Mouse (Mus musculus) central nervous system, embryonic 18 days (tissue): ENCODE measurements around the gene Stx1a. TPM values are rescaled to one million over a fixed set of nuclear protein-coding genes. Genes with fewer than 3 reads are reported as not detected.

Experiments used
- polyA plus RNA-seq: library from polyadenylated mRNA; depleted of rRNA; stranded (reverse); fragments of >200 nt; gene quantifications from 2 replicates; pipeline ENCODE4 v1.2.3, GENCODE M21; 2012; rRNA removed

Stx1a gene
- polyA plus RNA-seq, result 231 and 254 TPM in 2 replicates

DNA sequence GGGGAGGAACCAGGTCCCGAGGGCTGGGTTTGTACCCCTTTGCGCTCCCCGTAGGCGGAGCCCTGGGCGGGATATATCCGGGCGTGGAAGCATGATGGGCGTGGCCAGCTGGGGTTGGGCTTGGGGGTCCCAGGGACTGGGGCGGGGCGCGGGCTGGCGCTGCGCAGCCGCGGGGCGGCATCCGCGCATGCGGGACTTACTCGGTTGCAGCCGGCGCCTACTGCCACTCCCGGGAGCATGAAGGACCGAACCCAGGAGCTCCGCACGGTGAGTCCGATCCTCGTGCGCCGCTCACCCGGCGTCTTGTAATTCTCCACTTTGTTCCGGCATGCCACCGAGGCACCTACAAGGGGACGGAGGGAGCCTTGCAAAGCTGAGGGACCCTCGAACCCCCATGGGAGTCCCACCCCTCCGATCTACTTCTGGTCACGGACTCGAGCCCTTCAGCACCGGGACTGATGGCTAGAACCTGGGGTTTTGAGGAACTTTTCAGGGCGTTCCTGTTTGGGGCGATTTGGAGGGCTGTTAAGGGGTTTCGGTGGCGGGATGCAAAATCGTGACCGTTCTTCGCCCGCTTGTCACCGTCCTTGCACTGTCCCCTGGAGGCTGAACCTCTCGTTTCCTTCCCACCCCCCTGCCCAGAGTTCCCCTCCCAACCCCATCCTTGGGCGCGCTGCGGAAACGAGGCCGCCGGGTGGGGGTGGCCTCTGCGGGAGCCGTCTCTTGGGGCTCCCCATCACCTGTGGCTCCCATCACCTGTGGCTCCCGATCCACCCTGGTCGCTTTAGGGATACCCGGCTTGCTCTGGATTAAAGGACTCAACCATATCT lies at the start of gene Stx1a:
Gene Stx1a, plus strand, starts transcription at position 139 of the 830 bp plus-strand sequence.

DNA sequence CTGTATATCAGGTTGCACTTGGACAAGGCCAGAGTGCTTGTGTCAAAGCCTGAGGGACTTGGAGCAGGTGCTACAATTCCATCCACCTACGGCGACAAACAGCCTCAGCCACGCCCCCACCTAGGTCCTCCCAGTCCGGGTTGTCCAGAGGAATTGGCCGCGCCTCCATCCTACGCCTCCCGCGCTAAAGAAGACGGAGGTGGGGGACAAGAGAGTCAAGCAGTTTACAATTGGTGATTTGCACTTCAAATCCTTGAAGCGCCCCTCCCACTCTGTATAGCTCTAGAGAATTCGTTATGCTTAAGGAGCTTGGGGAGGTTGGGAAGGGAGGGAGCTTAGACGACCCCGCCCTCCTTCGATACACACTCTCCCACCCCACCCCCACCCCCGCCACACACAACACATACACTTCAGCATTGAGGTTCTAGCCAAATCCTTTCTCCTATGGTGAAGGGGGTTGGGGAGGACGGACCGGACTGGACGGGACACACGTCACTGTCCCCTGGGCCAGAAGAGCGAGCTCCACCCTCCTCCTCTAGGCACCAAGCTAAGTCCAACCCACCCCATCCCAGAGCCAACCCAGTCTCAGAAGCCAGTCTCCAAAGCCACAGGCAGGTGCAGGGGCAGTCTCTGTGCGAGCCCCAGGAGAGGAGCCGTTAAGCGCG lies 37.5 kb upstream of the Stx1a start, which contains the start of gene Cldn3:
Gene Cldn3, plus strand, starts transcription at position 582 of the 665 bp plus-strand sequence.

GRCm38 (mm10) chr5:135008671-135009589 lies 14.4 kb upstream of the Stx1a start, which contains the start of gene Abhd11:
Gene Abhd11, plus strand, starts transcription at chr5:135009152.

GRCm38 (mm10) chr5:135063629-135064381 lies 40.5 kb downstream of the Stx1a start, which contains the start of gene Dnajc30:
Gene Dnajc30, plus strand, starts transcription at chr5:135064202.

GRCm38 (mm10) chr5:135064909-135065446 lies 41.7 kb downstream of the Stx1a start, which contains the start of gene Bud23:
Gene Bud23, minus strand, starts transcription at chr5:135064959.

GRCm38 (mm10) chr5:135077564-135078481 lies 54.5 kb downstream of the Stx1a start, which contains the start of gene Vps37d:
Gene Vps37d, minus strand, starts transcription at chr5:135078266.

GRCm38 (mm10) chr5:135089653-135090052 lies 66.4 kb downstream of the Stx1a start, which contains the start of gene Mlxipl:
Gene Mlxipl, plus strand, starts transcription at chr5:135089890.

Other genes with a start within 250 kb of the Stx1a start
- gene Tmem270, start 116.7 kb upstream of the Stx1a start, polyA plus RNA-seq, result not detected in 2 replicates
- not detected in 2 replicates for gene Cldn13, start 108.0 kb upstream of the Stx1a start, polyA plus RNA-seq
- gene Mettl27, start 91.1 kb upstream of the Stx1a start, polyA plus RNA-seq, result 5.6 and 6.1 TPM in 2 replicates
- 0.12 and 11.4 TPM in 2 replicates for gene Cldn4, start 76.5 kb upstream of the Stx1a start, polyA plus RNA-seq
- 3.8 and 9.1 TPM in 2 replicates for gene Cldn3, start 37.3 kb upstream of the Stx1a start, polyA plus RNA-seq
- 103 TPM in 2 replicates for gene Abhd11, start 14.3 kb upstream of the Stx1a start, polyA plus RNA-seq
- 36.5 and 36.6 TPM in 2 replicates for gene Dnajc30, start 40.7 kb downstream of the Stx1a start, polyA plus RNA-seq
- 77.8 and 92.0 TPM in 2 replicates for gene Bud23, start 41.5 kb downstream of the Stx1a start, polyA plus RNA-seq
- 58.7 and 61.8 TPM in 2 replicates for gene Vps37d, start 54.8 kb downstream of the Stx1a start, polyA plus RNA-seq
- gene Mlxipl, start 66.4 kb downstream of the Stx1a start, polyA plus RNA-seq, result 1.1 TPM in 2 replicates
- gene Tbl2, start 126.2 kb downstream of the Stx1a start, polyA plus RNA-seq, result 9.0 and 9.2 TPM in 2 replicates
- 17.5 and 19.9 TPM in 2 replicates for gene Bcl7b, start 144.8 kb downstream of the Stx1a start, polyA plus RNA-seq
- 45.0 and 47.3 TPM in 2 replicates for gene Baz1b, start 163.8 kb downstream of the Stx1a start, polyA plus RNA-seq
- 10.7 and 11.8 TPM in 2 replicates for gene Fzd9, start 227.7 kb downstream of the Stx1a start, polyA plus RNA-seq